Mouse (Mus musculus): Measurements from ENCODE around the gene Sbf1. TPM values are rescaled to one million over a fixed set of nuclear protein-coding genes. Genes with fewer than 3 reads are reported as not detected.

The Sbf1 gene
- total RNA-seq (2022) = 100 to 1,000 TPM; 230 to 240 (median 238) TPM

- DNase-seq (ENCODE audit: low spot score in 2 of 2) = peak; percentile 83 to 99
Measured at GRCm38 (mm10) chr15:89315190-89315731, at the start of gene Sbf1. TSS of gene Sbf1 (minus strand) at chr15:89315311.

GRCm38 (mm10) chr15:89363051-89363450, 47.9 kb upstream of the Sbf1 start:
- no peak for DNase-seq (ENCODE audit: low spot score in 2 of 2)

- no peak for DNase-seq (ENCODE audit: low spot score in 2 of 2)
Measured at GRCm38 (mm10) chr15:89358784-89359183, 43.7 kb upstream of the Sbf1 start.

GRCm38 (mm10) chr15:89356372-89356771, 41.3 kb upstream of the Sbf1 start:
- DNase-seq (ENCODE audit: low spot score in 2 of 2) = no peak

- DNase-seq (ENCODE audit: low spot score in 2 of 2) = peak; percentile 91 to 95
Measured at GRCm38 (mm10) chr15:89355241-89356187, 40.4 kb upstream of the Sbf1 start, which contains the start of the genes Lmf2 and Ncaph2. TSS of gene Lmf2 (minus strand) at chr15:89355659. TSS of gene Ncaph2 (plus strand) at chr15:89355719.

GRCm38 (mm10) chr15:89354455-89354854, 39.3 kb upstream of the Sbf1 start:
- DNase-seq (ENCODE audit: low spot score in 2 of 2) = no peak

- no peak for DNase-seq (ENCODE audit: low spot score in 2 of 2)
Measured at GRCm38 (mm10) chr15:89353837-89354236, 38.7 kb upstream of the Sbf1 start.

GRCm38 (mm10) chr15:89352795-89353194, 37.7 kb upstream of the Sbf1 start:
- no peak for DNase-seq (ENCODE audit: low spot score in 2 of 2)

GRCm38 (mm10) chr15:89352054-89352453, 36.9 kb upstream of the Sbf1 start:
- DNase-seq (ENCODE audit: low spot score in 2 of 2) = no peak

- no peak for DNase-seq (ENCODE audit: low spot score in 2 of 2)
Measured at GRCm38 (mm10) chr15:89351302-89351701, 36.2 kb upstream of the Sbf1 start.

- DNase-seq (ENCODE audit: low spot score in 2 of 2) = no peak
Measured at GRCm38 (mm10) chr15:89350447-89350846, 35.3 kb upstream of the Sbf1 start.

- no peak for DNase-seq (ENCODE audit: low spot score in 2 of 2)
Measured at GRCm38 (mm10) chr15:89343325-89343724, 28.2 kb upstream of the Sbf1 start.

- no peak for DNase-seq (ENCODE audit: low spot score in 2 of 2)
Measured at GRCm38 (mm10) chr15:89341678-89342077, 26.6 kb upstream of the Sbf1 start.

GRCm38 (mm10) chr15:89340136-89340535, 25.0 kb upstream of the Sbf1 start:
- DNase-seq (ENCODE audit: low spot score in 2 of 2) = no peak

- DNase-seq (ENCODE audit: low spot score in 2 of 2) = no peak
Measured at GRCm38 (mm10) chr15:89339696-89340095, 24.6 kb upstream of the Sbf1 start.

GRCm38 (mm10) chr15:89336422-89336821, 21.3 kb upstream of the Sbf1 start:
- no peak for DNase-seq (ENCODE audit: low spot score in 2 of 2)

- DNase-seq (ENCODE audit: low spot score in 2 of 2) = no peak
Measured at GRCm38 (mm10) chr15:89334774-89335537, 19.8 kb upstream of the Sbf1 start.

GRCm38 (mm10) chr15:89334271-89334670, 19.2 kb upstream of the Sbf1 start, which contains the start of gene Miox:
TSS of gene Miox (plus strand) at chr15:89334398.
- no peak for DNase-seq (ENCODE audit: low spot score in 2 of 2)

GRCm38 (mm10) chr15:89326441-89326840, 11.3 kb upstream of the Sbf1 start:
- DNase-seq (ENCODE audit: low spot score in 2 of 2) = no peak

GRCm38 (mm10) chr15:89323656-89324055, 8.5 kb upstream of the Sbf1 start:
- DNase-seq (ENCODE audit: low spot score in 2 of 2) = no peak

- no peak for DNase-seq (ENCODE audit: low spot score in 2 of 2)
Measured at GRCm38 (mm10) chr15:89322670-89323522, 7.8 kb upstream of the Sbf1 start, which contains the start of gene Adm2. TSS of gene Adm2 (plus strand) at chr15:89322720.

Data from left cerebral cortex, adult 8-10 months (tissue).